Mouse (Mus musculus) cerebellum, adult 2 months (tissue): ENCODE measurements around the gene Sec14l4.

Source experiments
- CTCF ChIP-seq: fragments of 200-500 bp; IDR thresholded peaks from 2 replicates; pipeline ENCODE4 v1.5.1; 2011; ENCODE audit warnings: low read depth, mild to moderate bottlenecking, control low read depth, low read length, moderate library complexity, borderline replicate concordance; ENCODE audit not compliant: insufficient read depth
- POLR2A ChIP-seq: fragments of 200-500 bp; IDR thresholded peaks from 2 replicates; pipeline ENCODE4 v1.6.1; 2011; ENCODE audit warnings: low read length, control low read depth, borderline replicate concordance; ENCODE audit not compliant: insufficient read depth

GRCm38 (mm10) chr11:4083316-4084078, 52.2 kb downstream of the Sec14l4 start:
- TF ChIP-seq CTCF (peak; percentile 77), POLR2A (no peak)
